In genomic region chr3:54723741-54724500, GRCm38 (mm10) we compare ENCODE assay signal across 13 mouse cellular contexts. TPM values are rescaled to one million over a fixed set of nuclear protein-coding genes. Genes with fewer than 3 reads are reported as not detected.
DNase-seq lines count a peak whose midpoint lies in the region; ATAC-seq and TF ChIP-seq lines count a peak whose summit lies in the region.
"Had no signal": no experiment of that assay in that cellular context is flagged by ENCODE, and none has a peak within 500 bp of the region (broad histone marks: within the 10 kb centered on the region; RNA-seq: fewer than 3 reads in every experiment).

No protein-coding gene starts in this region.

- no peaks in the 10 kb centered on the region for H3K27me3 ChIP-seq in spleen, adult 2 months (ENCODE audit: control insufficient read depth, insufficient read depth, low read length)
- no peaks in the 10 kb centered on the region for H3K27me3 ChIP-seq in hindbrain, embryonic 16.5 days (replicated peaks; ENCODE audit: control insufficient read depth, insufficient read depth, low read length)
- no peaks in the 10 kb centered on the region for H3K27me3 ChIP-seq in embryonic facial prominence, embryonic 10.5 days (replicated peaks; ENCODE audit: low read depth, poor library complexity, severe bottlenecking)
- H3K27me3 ChIP-seq: midbrain, embryonic 15.5 days had no signal

- WGBS in spleen, adult 2 months: 42% methylated on average over 10 of the region's 10 CpGs
- 82% methylated on average over 10 of the region's 10 CpGs for WGBS in hindbrain, embryonic 16.5 days
- 89% methylated on average over 10 of the region's 10 CpGs for WGBS in embryonic facial prominence, embryonic 10.5 days

- H3K9me3 ChIP-seq in hindbrain, embryonic 16.5 days (ENCODE audit: control insufficient read depth, low read length): no peaks in the 10 kb centered on the region
- no peaks in the 10 kb centered on the region for H3K9me3 ChIP-seq in embryonic facial prominence, embryonic 10.5 days
- H3K9me3 ChIP-seq: midbrain, embryonic 15.5 days had no signal

- no peak overlapping the region for H3K4me3 ChIP-seq in spleen, adult 2 months (ENCODE audit: extremely low read depth, insufficient read depth, insufficient read length)
- no peak overlapping the region for H3K4me3 ChIP-seq in hindbrain, embryonic 16.5 days (ENCODE audit: low read length)
- H3K4me3 ChIP-seq in embryonic facial prominence, embryonic 10.5 days: no peak overlapping the region
- H3K4me3 ChIP-seq: midbrain, embryonic 15.5 days had no signal

- TF ChIP-seq POLR2A in spleen, adult 2 months (IDR thresholded peaks at IDR 0.05; ENCODE audit: low read depth, low read length): no peak

- peak; percentile 7; the same call in 1 of the 2 replicates for TF ChIP-seq CTCF in spleen, adult 2 months (IDR thresholded peaks at IDR 0.05; ENCODE audit: extremely low read depth, insufficient read depth, insufficient read length, insufficient replicate concordance)

- peak; percentile 32 for DNase-seq in layer of hippocampus, adult 11-12 months (ENCODE audit: low spot score)
- no peak for DNase-seq in layer of hippocampus, postnatal 25 days (ENCODE audit: extremely low spot score in 1 of 2, low spot score in 1 of 2)
- peak; percentile 34 to 44 for DNase-seq in spleen, adult 2 months (ENCODE audit: low read depth in 1 of 2, low spot score in 2 of 2)
- no peak for DNase-seq in right cerebral cortex, postnatal 14 days
- no peak for DNase-seq in embryonic facial prominence, embryonic 10.5 days (ENCODE audit: low spot score)

- peak overlapping the region; percentile 87 for H3K27ac ChIP-seq in spleen, adult 2 months (ENCODE audit: insufficient read depth, low read length)
- H3K27ac ChIP-seq in hindbrain, embryonic 16.5 days (ENCODE audit: low read depth, low read length): no peak overlapping the region
- no peak overlapping the region for H3K27ac ChIP-seq in embryonic facial prominence, embryonic 10.5 days (replicated peaks)
- H3K27ac ChIP-seq: midbrain, embryonic 15.5 days had no signal

- ATAC-seq in CD4-positive, CD25-positive, alpha-beta regulatory T cell, adult 4 months: peak; percentile 84
- ATAC-seq in hematopoietic stem cell, adult 5-6 weeks (replicated peaks in 1 of 2; ENCODE audit: insufficient read depth in 1 of 2, low FRiP score in 2 of 2, low TSS enrichment in 1 of 2, low read depth in 1 of 2, poor library complexity in 2 of 2, severe bottlenecking in 2 of 2): peak; percentile 86 to 90
- no peak for ATAC-seq in hindbrain, embryonic 16.5 days
- ATAC-seq: midbrain, embryonic 15.5 days had no signal

- H3K4me2 ChIP-seq in hindbrain, embryonic 16.5 days (ENCODE audit: low read length): no peak overlapping the region
- H3K4me2 ChIP-seq: midbrain, embryonic 15.5 days had no signal

- H3K9ac ChIP-seq in hindbrain, embryonic 16.5 days (ENCODE audit: low read depth, low read length): no peak overlapping the region
- H3K9ac ChIP-seq: midbrain, embryonic 15.5 days had no signal

- H3K36me3 ChIP-seq in spleen, adult 2 months (ENCODE audit: control insufficient read depth, insufficient read depth, low read length): peaks cover 19% of the 10 kb centered on the region
- H3K36me3 ChIP-seq in hindbrain, embryonic 16.5 days (ENCODE audit: control insufficient read depth, insufficient read depth, low read length): peaks cover 9% of the 10 kb centered on the region
- H3K36me3 ChIP-seq in embryonic facial prominence, embryonic 10.5 days (replicated peaks): peaks cover 95% of the 10 kb centered on the region

- peaks cover 4% of the 10 kb centered on the region; the same call in 1 of the 2 replicates for H3K4me1 ChIP-seq in spleen, adult 2 months (ENCODE audit: control insufficient read depth, insufficient read depth, insufficient read length)
- H3K4me1 ChIP-seq in hindbrain, embryonic 16.5 days (ENCODE audit: control insufficient read depth, insufficient read depth, low read depth, low read length): no peaks in the 10 kb centered on the region
- no peaks in the 10 kb centered on the region for H3K4me1 ChIP-seq in embryonic facial prominence, embryonic 10.5 days
- H3K4me1 ChIP-seq: midbrain, embryonic 15.5 days had no signal

RNA-seq across cellular contexts. Expression of gene Gm21958, which starts 9.8 kb away (rescaled TPM):
- not detected for total RNA-seq in layer of hippocampus, postnatal 25 days (2021)
- polyA plus RNA-seq in CD4-positive, CD25-positive, alpha-beta regulatory T cell, adult 4 months (2017; shearing (Covaris generic)): 1 to 10 TPM in 1 of 2 experiments, not detected in 1; 3.5 TPM
- total RNA-seq in hematopoietic stem cell, adult 5-6 weeks (2017): not detected in 2 replicates
- polyA plus RNA-seq in spleen, adult 2 months (2012; rRNA removed): not detected in 2 replicates
- 0.43 TPM in 1 of 2 replicates, not detected in the other for polyA plus RNA-seq in hindbrain, embryonic 16.5 days (2015; fragmentation: Nextera tagmentation; extraction: Ambion mirVana)
- polyA plus RNA-seq in embryonic facial prominence, embryonic 10.5 days (2016; fragmentation: Nextera tagmentation; extraction: Ambion mirVana): 0.28 TPM in 1 of 2 replicates, not detected in the other
- total RNA-seq: ES-E14 had no signal
- polyA plus RNA-seq: brain, embryonic 14.5 days; kidney, embryonic 16.5 days; limb, embryonic 14.5 days; midbrain, embryonic 15.5 days had no signal

RNA-seq across cellular contexts. Expression of gene Exosc8, which starts 11.3 kb away (rescaled TPM):
- total RNA-seq in layer of hippocampus, postnatal 25 days (2021): 10 to 100 TPM; 22.2 to 31.6 TPM
- polyA plus RNA-seq in CD4-positive, CD25-positive, alpha-beta regulatory T cell, adult 4 months (2017; shearing (Covaris generic)): 100 to 1,000 TPM; 218 to 259 TPM
- total RNA-seq in hematopoietic stem cell, adult 5-6 weeks (2017): 148 and 163 TPM in 2 replicates
- polyA plus RNA-seq in spleen, adult 2 months (2012; rRNA removed): 24.3 and 25.5 TPM in 2 replicates
- polyA plus RNA-seq in hindbrain, embryonic 16.5 days (2015; fragmentation: Nextera tagmentation; extraction: Ambion mirVana): 69.9 and 71.6 TPM in 2 replicates
- 182 and 191 TPM in 2 replicates for polyA plus RNA-seq in embryonic facial prominence, embryonic 10.5 days (2016; fragmentation: Nextera tagmentation; extraction: Ambion mirVana)

RNA-seq across cellular contexts. Expression of gene Alg5, which starts 11.4 kb away (rescaled TPM):
- total RNA-seq in layer of hippocampus, postnatal 25 days (2021): 10 to 100 TPM; 18.2 to 21.6 TPM
- 10 to 100 TPM; 91.2 to 92.6 TPM for polyA plus RNA-seq in CD4-positive, CD25-positive, alpha-beta regulatory T cell, adult 4 months (2017; shearing (Covaris generic))
- total RNA-seq in hematopoietic stem cell, adult 5-6 weeks (2017): 21.0 and 36.6 TPM in 2 replicates
- 5.5 and 7.6 TPM in 2 replicates for polyA plus RNA-seq in spleen, adult 2 months (2012; rRNA removed)
- 46.2 and 47.9 TPM in 2 replicates for polyA plus RNA-seq in hindbrain, embryonic 16.5 days (2015; fragmentation: Nextera tagmentation; extraction: Ambion mirVana)
- polyA plus RNA-seq in embryonic facial prominence, embryonic 10.5 days (2016; fragmentation: Nextera tagmentation; extraction: Ambion mirVana): 41.0 and 42.1 TPM in 2 replicates

RNA-seq across cellular contexts. Expression of gene Supt20, which starts 31.3 kb away (rescaled TPM):
- total RNA-seq in layer of hippocampus, postnatal 25 days (2021): 10 to 100 TPM; 34.9 to 49.6 TPM
- 100 to 1,000 TPM; 245 to 256 TPM for polyA plus RNA-seq in CD4-positive, CD25-positive, alpha-beta regulatory T cell, adult 4 months (2017; shearing (Covaris generic))
- total RNA-seq in hematopoietic stem cell, adult 5-6 weeks (2017): 112 and 116 TPM in 2 replicates
- 51.3 and 55.7 TPM in 2 replicates for polyA plus RNA-seq in spleen, adult 2 months (2012; rRNA removed)
- 70.6 and 87.8 TPM in 2 replicates for polyA plus RNA-seq in hindbrain, embryonic 16.5 days (2015; fragmentation: Nextera tagmentation; extraction: Ambion mirVana)
- 114 and 115 TPM in 2 replicates for polyA plus RNA-seq in embryonic facial prominence, embryonic 10.5 days (2016; fragmentation: Nextera tagmentation; extraction: Ambion mirVana)

RNA-seq across cellular contexts. Expression of gene Smad9, which starts 31.5 kb away (rescaled TPM):
- total RNA-seq in layer of hippocampus, postnatal 25 days (2021): 1 to 10 TPM; 5.9 to 6.0 TPM
- not detected for polyA plus RNA-seq in CD4-positive, CD25-positive, alpha-beta regulatory T cell, adult 4 months (2017; shearing (Covaris generic))
- not detected in 2 replicates for total RNA-seq in hematopoietic stem cell, adult 5-6 weeks (2017)
- polyA plus RNA-seq in spleen, adult 2 months (2012; rRNA removed): 0.23 and 0.28 TPM in 2 replicates
- polyA plus RNA-seq in hindbrain, embryonic 16.5 days (2015; fragmentation: Nextera tagmentation; extraction: Ambion mirVana): 0.57 and 0.90 TPM in 2 replicates
- polyA plus RNA-seq in embryonic facial prominence, embryonic 10.5 days (2016; fragmentation: Nextera tagmentation; extraction: Ambion mirVana): 0.42 and 0.73 TPM in 2 replicates

Comparison
In these comparisons a context has a peak if more than half of its experiments do, and no peak if none do; other contexts are left out.
1. DNase-seq: peak in layer of hippocampus, adult 11-12 months (single experiment) and spleen, adult 2 months (2 of 2); none in layer of hippocampus, postnatal 25 days (0 of 2), right cerebral cortex, postnatal 14 days (single experiment) and embryonic facial prominence, embryonic 10.5 days (single experiment).